Mouse (Mus musculus) cerebellum, postnatal 14 days (tissue): ENCODE results near the gene Elac2.

Source experiments
- DNase-seq, 2 experiments: peaks; one replicate each; pipeline ENCODE4 v3.0.0; 2021; ENCODE audit warnings: mixed read lengths in 2 of 2

Gene Elac2

DNA sequence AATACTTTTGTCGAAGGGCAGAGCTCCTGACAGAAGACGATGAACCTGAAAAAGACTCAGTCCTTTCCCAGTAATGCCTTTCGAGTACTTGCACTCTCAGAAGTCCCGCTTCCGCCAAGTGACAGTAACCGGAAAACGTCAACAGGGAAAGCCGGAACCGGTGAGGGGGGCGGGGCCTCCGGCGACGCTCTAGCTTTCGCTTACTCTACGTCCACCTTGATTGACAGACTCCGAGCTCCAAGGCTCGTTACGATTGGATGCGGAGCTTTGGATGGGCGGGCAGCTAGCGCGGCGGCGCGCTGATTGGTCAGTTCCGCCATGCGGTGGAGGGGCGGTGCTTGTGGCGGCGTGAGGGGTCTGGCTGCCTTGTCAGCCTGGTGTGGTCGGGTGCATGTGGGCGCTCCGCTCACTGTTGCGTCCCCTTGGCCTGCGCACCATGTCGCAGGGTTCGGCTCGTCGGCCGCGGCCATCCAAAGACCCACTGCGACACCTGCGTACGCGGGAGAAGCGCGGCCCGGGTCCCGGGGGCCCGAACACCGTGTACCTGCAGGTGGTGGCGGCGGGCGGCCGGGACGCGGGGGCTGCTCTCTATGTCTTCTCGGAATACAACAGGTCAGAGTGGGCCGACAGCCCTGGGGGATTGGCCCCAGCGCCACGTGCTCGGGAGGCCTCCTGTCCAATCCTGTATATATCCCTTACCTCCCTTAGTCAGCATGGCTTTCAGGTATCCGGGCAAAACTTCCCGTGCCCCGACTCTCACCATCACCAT, at the start of gene Elac2:
TSS of gene Elac2 (plus strand) at position 319 of the 769 bp plus-strand sequence.
- peak; percentile 97 to 99 for DNase-seq

DNA sequence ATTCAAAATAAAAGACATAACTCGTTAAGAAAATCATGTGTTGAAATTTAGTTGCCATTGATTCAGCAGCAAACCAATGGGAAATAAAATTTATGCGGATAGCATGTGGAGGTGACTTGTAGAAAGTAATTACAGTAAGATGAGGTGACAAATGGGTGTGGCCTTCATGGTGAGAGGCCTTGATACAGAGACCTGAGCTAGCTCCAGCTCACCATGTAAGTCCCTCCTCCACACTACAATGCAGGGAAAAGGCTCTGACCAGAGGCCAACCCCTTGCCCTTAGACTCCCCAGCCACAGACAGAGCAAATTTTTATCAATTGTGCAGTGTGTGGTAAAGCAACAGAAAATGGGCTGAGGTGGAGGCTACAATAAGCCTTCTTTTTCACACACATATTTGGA, 49.7 kb upstream of the Elac2 start:
- DNase-seq, result no peak

GRCm38 (mm10) chr11:64931060-64931770, 47.6 kb upstream of the Elac2 start:
- DNase-seq, result no peak

DNA sequence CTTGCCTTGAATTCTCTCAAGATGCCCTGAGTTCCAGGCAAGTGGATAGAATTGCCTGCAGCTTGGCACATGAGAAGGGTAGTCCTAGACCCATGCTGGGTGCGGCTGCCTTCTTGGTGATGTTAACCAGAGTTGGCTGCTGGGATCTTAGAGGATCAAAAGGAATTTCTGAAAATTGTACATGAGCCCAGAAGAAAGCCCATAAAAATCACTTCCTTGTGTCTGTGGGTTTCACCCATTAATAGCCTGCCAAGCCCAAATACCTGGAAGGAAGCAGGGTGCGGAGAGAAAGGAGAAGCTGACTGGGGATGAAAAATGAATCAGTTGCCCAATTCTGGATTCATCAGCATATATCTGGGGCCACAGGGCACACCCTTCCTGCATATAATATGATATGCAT, 41.6 kb upstream of the Elac2 start:
- DNase-seq, result no peak

DNA sequence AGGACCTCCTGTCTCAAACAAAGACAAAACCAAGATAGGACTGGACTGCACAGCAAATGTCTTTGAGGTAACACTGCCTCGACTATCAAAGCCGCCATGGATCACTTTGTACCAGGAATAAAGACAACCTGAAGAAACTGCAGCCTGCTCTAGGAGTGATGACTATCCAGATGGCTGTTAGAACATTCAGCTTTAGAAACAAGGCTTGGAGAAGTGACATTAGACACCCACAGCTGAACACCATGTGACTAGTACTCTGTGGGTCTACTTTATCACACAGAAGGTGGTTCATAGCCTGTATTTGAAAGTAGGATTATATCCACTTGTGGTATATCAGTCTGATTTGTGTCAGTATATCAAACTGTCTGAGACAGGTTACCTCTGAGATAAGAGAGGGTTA, 37.6 kb upstream of the Elac2 start:
- DNase-seq, result no peak

DNA sequence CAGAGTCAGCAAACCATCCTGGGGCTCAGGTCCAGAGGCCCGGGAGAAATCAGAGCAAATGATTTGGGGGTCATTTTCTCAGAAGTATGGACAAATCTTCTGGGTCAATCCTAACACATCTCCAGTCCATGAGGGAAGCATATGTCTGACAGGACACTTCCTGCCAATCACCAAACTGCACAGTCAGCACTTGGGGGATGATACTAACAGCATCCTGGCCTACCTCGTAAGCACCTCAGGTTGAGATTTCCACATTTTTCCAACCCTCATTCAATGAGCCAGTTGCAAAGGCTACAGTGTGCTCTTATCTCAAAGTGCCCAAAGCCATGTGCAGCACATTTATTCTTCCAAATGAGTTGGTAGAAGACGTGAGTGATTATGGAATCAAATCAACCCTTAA, 29.1 kb upstream of the Elac2 start:
- DNase-seq, result no peak

GRCm38 (mm10) chr11:64956962-64957729, 21.7 kb upstream of the Elac2 start:
- DNase-seq, result no peak

GRCm38 (mm10) chr11:64962629-64963028, 16.2 kb upstream of the Elac2 start:
- no peak for DNase-seq

GRCm38 (mm10) chr11:64968507-64968906, 10.3 kb upstream of the Elac2 start:
- DNase-seq, result peak; percentile 87

DNA sequence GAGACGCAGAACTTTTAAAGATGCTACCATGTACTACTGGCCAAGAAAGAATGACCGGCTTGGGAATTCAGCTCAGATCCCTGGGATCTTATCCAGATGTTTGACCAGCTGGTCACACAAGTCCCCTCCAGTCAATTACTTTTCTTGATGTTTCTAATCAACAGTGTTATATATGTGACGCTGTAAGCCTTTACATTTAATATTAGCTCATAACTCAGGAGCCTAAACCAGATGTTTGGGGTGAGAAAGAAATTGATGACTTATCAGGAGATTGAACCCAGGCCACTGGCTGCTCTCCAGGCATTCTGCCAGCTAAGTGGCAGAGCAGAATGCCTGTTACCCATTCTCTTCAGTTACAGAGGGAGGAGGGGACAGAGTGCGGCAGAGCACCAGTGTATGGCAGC, 9.9 kb upstream of the Elac2 start:
- no peak for DNase-seq

GRCm38 (mm10) chr11:64971471-64971988, 7.3 kb upstream of the Elac2 start:
- DNase-seq, result no peak

- no peak for DNase-seq
Measured at GRCm38 (mm10) chr11:64972418-64972817, 6.4 kb upstream of the Elac2 start.

DNA sequence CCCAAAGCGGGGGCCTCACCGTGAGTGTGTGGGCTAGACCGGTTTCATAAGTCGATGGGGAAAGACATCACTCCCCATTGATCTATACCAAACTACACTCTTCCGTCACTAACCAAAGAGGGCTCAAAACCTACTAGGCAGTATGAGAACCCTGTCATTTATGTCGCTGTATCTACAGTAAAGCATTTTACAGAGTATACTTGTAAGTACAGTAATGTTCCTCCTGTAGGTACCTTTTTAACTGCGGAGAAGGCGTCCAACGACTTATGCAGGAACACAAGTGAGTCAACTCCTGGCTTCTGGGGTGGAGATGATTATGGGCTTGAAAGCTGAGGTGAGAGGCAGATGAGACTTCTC, 629 bp downstream of the Elac2 start:
- DNase-seq, result no peak

DNA sequence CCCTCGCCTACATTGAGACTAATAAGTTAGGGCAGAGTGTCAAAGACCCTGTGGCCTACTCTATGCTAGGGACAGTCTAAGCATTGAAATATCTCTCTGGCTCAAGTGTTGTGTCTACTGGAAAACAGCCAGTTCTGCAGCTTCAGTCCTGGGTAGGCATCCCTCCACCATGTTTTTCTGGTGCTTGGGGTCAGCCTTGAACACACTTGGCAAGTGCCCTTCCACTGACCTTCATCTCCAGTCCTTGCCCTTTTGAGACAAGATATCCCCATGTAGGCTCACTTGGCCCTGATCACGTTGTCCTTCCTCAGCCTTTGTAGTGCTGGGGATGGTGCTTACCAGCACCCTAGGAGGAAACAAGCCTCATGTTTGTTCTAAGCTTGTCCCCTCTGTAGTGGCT, 9.7 kb downstream of the Elac2 start:
- no peak for DNase-seq

DNA sequence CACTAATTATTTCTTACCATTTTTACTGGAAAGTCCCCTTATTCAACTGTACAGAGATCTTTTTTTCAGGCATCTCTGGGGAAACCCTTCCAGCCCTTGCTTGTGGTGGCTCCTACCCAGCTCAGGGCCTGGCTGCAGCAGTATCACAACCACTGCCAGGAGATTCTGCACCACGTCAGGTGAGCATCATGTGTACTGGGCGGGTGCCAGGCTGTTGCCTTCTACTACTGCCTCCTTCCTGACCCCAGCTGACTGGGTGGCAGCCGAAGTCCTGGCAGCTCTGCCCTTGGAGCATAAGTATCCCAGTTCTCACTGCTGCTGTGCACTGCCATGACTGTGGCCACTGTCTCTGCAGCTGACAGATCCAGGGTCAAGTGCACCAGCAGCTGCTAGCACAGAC, 19.6 kb downstream of the Elac2 start:
- peak in 1 of 2 experiments; percentile 42 for DNase-seq

DNA sequence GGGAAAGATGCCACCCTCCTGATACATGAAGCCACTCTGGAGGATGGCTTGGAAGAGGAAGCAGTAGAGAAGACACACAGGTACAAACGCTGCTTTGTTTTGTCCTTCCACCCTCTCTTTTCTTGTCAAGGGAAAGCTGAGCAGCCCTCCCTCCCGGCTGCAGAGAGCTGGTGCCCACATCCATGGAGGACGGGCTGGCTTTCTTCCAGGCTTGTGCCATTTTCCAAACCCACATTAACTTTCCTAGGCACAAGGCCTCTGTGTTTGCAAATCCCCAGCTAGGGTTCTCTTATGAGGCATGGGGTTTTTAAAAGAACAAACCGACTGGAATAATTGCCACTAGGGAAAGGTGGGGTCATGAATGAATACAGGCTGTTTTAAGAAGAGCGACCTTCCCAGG, 20.8 kb downstream of the Elac2 start:
- DNase-seq, result peak in 1 of 2 experiments; percentile 36

DNA sequence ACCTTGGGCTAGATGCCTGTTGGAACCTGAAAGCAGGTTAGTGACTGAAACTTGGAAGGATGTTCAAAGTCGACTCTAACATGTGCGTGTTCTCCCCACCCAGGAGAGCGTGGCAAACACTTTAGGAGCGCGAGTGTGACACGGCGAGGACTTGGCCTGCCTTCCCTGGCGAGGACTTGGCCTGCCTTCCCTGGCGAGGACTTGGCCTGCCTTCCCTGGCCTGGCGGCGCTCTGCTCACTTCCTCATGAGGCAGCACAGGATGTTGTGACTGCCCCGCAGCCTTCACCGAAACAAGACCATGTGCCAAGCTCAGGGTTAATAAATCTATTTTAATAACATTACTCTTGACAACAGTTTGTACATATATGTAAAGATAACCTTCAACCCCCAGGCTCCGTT, 22.9 kb downstream of the Elac2 start:
- peak; percentile 58 to 72 for DNase-seq

DNA sequence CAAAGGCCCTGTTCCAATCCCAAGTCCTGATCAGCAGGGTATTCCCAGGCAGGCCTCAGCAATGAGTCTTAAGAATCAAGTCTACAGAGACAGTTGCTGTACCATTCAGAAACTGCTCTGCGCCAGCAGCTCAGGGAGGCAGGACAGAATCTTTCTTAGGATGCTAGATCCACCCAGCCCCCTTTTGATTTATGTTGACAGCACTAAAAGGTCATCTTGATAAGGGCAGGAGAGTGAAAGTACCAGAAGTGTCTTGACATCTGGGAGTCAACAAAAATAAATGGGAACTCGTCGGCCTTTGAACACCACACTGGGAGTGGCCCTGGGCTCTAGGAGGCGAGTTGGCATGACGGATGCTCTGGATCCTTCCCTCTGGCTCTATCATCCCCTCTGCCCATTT, 24.8 kb downstream of the Elac2 start:
- no peak for DNase-seq

- DNase-seq, result no peak
Measured at GRCm38 (mm10) chr11:65004836-65005235, 26.0 kb downstream of the Elac2 start.

- DNase-seq, result no peak
Measured at GRCm38 (mm10) chr11:65006047-65006446, 27.2 kb downstream of the Elac2 start.

DNA sequence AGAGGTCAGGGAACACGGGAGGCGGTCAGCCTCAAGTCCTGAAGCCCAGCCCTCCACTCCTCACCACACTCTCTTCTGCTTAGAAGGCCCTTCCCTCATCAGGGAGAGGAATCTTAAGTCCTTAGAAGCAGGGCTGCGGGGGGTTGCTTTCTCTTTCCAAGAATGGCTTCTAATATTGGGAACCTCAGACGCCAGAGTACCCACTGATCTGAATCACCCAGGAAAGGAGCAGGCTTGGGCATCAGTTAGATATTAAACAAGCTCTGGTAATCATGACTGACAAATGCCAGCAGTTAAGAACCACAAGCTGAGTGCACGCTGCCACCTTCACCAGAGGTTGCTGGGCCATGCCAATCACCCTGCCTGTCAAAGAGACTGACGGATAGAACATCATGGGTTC, 35.1 kb downstream of the Elac2 start:
- no peak for DNase-seq

DNA sequence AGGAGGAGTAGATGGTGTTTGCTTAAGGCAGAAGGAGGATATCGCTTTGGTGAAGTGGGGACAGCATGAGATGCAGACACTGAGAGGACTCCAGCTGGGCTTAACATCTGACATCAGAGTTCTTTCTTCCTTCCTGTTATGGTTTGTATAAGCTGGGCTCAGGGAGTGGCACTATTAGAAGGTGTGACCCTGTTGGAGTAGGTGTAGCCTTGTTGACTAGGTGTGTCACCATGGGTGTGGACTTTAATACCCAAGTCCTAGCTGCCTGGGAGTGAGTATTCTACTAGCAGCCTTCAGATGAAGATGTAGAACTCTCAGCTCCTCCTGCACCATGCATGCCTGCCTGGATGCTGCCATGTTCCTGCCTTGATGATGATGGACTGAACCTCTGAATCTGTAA, 37.9 kb downstream of the Elac2 start:
- DNase-seq, result no peak

- DNase-seq, result no peak
Measured at GRCm38 (mm10) chr11:65020744-65021143, 41.9 kb downstream of the Elac2 start.

- DNase-seq, result no peak
Measured at GRCm38 (mm10) chr11:65022771-65023170, 43.9 kb downstream of the Elac2 start.
